Mouse (Mus musculus) MEL (cell line): Measurements from ENCODE around the gene 1700025F22Rik. TPM values are rescaled to one million over a fixed set of nuclear protein-coding genes. Genes with fewer than 3 reads are reported as not detected.

Source experiments
- DNase-seq: peaks from one replicate; pipeline ENCODE4 v3.0.0; 2011; ENCODE audit warnings: low read depth, low spot score
- H3K27ac ChIP-seq: 2 replicates; pipeline ENCODE4 v1.5.1; 2012; ENCODE audit warnings: low read depth, mild to moderate bottlenecking, control low read depth, low read length, moderate library complexity; ENCODE audit not compliant: control insufficient read depth
- H3K27me3 ChIP-seq, 2 experiments: fragments of 150-350 bp in 1 of 2; sonication (generic) in 1 of 2; 2 replicates each; pipeline ENCODE4 v1.6.1; 2012; ENCODE audit warnings: low read length in 2 of 2, mild to moderate bottlenecking in 2 of 2, improper control_type of control experiment in 1 of 2, moderate library complexity in 1 of 2; ENCODE audit not compliant: insufficient read depth in 2 of 2, control insufficient read depth in 1 of 2
- H3K36me3 ChIP-seq, 2 experiments: 2 replicates each; pipeline ENCODE4 v1.6.1; 2012 to 2014; ENCODE audit warnings: low read length in 2 of 2, improper control_type of control experiment in 1 of 2, inconsistent platforms in 1 of 2, mild to moderate bottlenecking in 1 of 2; ENCODE audit not compliant: insufficient read depth in 2 of 2, control insufficient read depth in 1 of 2
- H3K4me1 ChIP-seq, 2 experiments: fragments of 150-350 bp in 1 of 2; sonication (generic) in 1 of 2; 2 replicates each; pipeline ENCODE4 v1.6.1; 2012; ENCODE audit warnings: low read length in 2 of 2, improper control_type of control experiment in 1 of 2, mild to moderate bottlenecking in 1 of 2; ENCODE audit not compliant: insufficient read depth in 2 of 2, control insufficient read depth in 1 of 2
- H3K4me3 ChIP-seq, 2 experiments: fragments of 150-350 bp in 1 of 2; sonication (generic) in 1 of 2; 2 replicates each; pipeline ENCODE4 v1.5.1; 2012; ENCODE audit warnings: low read depth in 2 of 2, low read length in 2 of 2, mild to moderate bottlenecking in 2 of 2, moderate library complexity in 2 of 2, control low read depth in 1 of 2, improper control_type of control experiment in 1 of 2; ENCODE audit not compliant: control insufficient read depth in 1 of 2, insufficient read depth in 1 of 2
- H3K79me2 ChIP-seq: 2 replicates; pipeline ENCODE4 v1.6.1; 2012; ENCODE audit warnings: mild to moderate bottlenecking, low read length, moderate library complexity; ENCODE audit not compliant: control insufficient read depth, poor library complexity, insufficient read depth
- H3K9ac ChIP-seq: 2 replicates; pipeline ENCODE4 v1.6.1; 2012; ENCODE audit warnings: low read depth, mild to moderate bottlenecking, control low read depth, low read length, moderate library complexity; ENCODE audit not compliant: control insufficient read depth, poor library complexity, severe bottlenecking
- H3K9me3 ChIP-seq: fragments of 150-350 bp; sonication (generic); replicated peaks from 2 replicates; pipeline ENCODE4 v1.6.1; 2012; ENCODE audit warnings: mild to moderate bottlenecking, low read length, improper control_type of control experiment, moderate library complexity; ENCODE audit not compliant: insufficient read depth
- BHLHE40 ChIP-seq: IDR thresholded peaks from 2 replicates; pipeline ENCODE4 v1.6.1; 2012; ENCODE audit warnings: low read depth, mild to moderate bottlenecking, inconsistent platforms, low read length, improper control_type of control experiment, borderline replicate concordance
- CHD2 ChIP-seq: IDR thresholded peaks from 2 replicates; pipeline ENCODE4 v1.6.1; 2011; ENCODE audit warnings: low read length, improper control_type of control experiment
- CTCF ChIP-seq, 3 experiments: IDR thresholded peaks in 2 of 3; conservative IDR thresholded peaks in 1 of 3; 2 replicates each; pipeline ENCODE4 v1.5.1; 2011 to 2012; ENCODE audit warnings: low read length in 3 of 3, low read depth in 2 of 3, mild to moderate bottlenecking in 2 of 3, improper control_type of control experiment in 1 of 3, inconsistent platforms in 1 of 3, mixed read lengths in 1 of 3, moderate library complexity in 1 of 3; ENCODE audit not compliant: control insufficient read depth in 1 of 3, insufficient read depth in 1 of 3, poor library complexity in 1 of 3, severe bottlenecking in 1 of 3
- E2F4 ChIP-seq: IDR thresholded peaks from 2 replicates; pipeline ENCODE4 v1.6.1; 2011; ENCODE audit warnings: low read depth, low read length, improper control_type of control experiment, borderline replicate concordance
- EP300 ChIP-seq, 2 experiments: IDR thresholded peaks; 2 replicates each; pipeline ENCODE4 v1.6.1; 2011; ENCODE audit warnings: improper control_type of control experiment in 2 of 2, low read length in 2 of 2, low read depth in 1 of 2, mild to moderate bottlenecking in 1 of 2
- ETS1 ChIP-seq: IDR thresholded peaks from 2 replicates; pipeline ENCODE4 v1.6.1; 2012; ENCODE audit warnings: low read depth, mild to moderate bottlenecking, inconsistent platforms, low read length, improper control_type of control experiment, moderate library complexity
- GABPA ChIP-seq: IDR thresholded peaks from 2 replicates; pipeline ENCODE4 v1.6.1; 2012; ENCODE audit warnings: low read depth, mild to moderate bottlenecking, inconsistent platforms, low read length, improper control_type of control experiment, moderate library complexity
- KAT2A ChIP-seq: conservative IDR thresholded peaks from 2 replicates; pipeline ENCODE4 v1.6.1; 2012; ENCODE audit warnings: low read depth, low read length, improper control_type of control experiment, inconsistent platforms
- MAX ChIP-seq: IDR thresholded peaks from 2 replicates; pipeline ENCODE4 v1.6.1; 2011; ENCODE audit warnings: low read length, improper control_type of control experiment
- MEF2A ChIP-seq: IDR thresholded peaks from 2 replicates; pipeline ENCODE4 v1.6.1; 2014; ENCODE audit warnings: low read depth, mild to moderate bottlenecking, inconsistent platforms, low read length, improper control_type of control experiment; ENCODE audit not compliant: poor library complexity, insufficient replicate concordance, severe bottlenecking; ENCODE audit errors: extremely low read depth
- MYB ChIP-seq: IDR thresholded peaks from 2 replicates; pipeline ENCODE4 v1.6.1; 2011; ENCODE audit warnings: mild to moderate bottlenecking, low read depth, low read length, improper control_type of control experiment
- NELFE ChIP-seq: IDR thresholded peaks from 2 replicates; pipeline ENCODE4 v1.6.1; 2011; ENCODE audit warnings: low read depth, low read length, improper control_type of control experiment
- POLR2A ChIP-seq, 2 experiments: IDR thresholded peaks; 2 replicates each; pipeline ENCODE4 v1.6.1; 2011 to 2012; ENCODE audit warnings: low read length in 2 of 2, mild to moderate bottlenecking in 2 of 2, control low read depth in 1 of 2, improper control_type of control experiment in 1 of 2, low read depth in 1 of 2, moderate library complexity in 1 of 2; ENCODE audit not compliant: control insufficient read depth in 1 of 2, insufficient read depth in 1 of 2, poor library complexity in 1 of 2
- USF2 ChIP-seq, 2 experiments: IDR thresholded peaks; 2 replicates each; pipeline ENCODE4 v1.6.1; 2011 to 2012; ENCODE audit warnings: improper control_type of control experiment in 2 of 2, low read length in 2 of 2, borderline replicate concordance in 1 of 2, inconsistent platforms in 1 of 2, low read depth in 1 of 2, mild to moderate bottlenecking in 1 of 2; ENCODE audit not compliant: insufficient read depth in 1 of 2
- ZMIZ1 ChIP-seq: IDR thresholded peaks from 2 replicates; pipeline ENCODE4 v1.6.1; 2012; ENCODE audit warnings: low read depth, mild to moderate bottlenecking, inconsistent platforms, low read length, improper control_type of control experiment, moderate library complexity
- ZNF384 ChIP-seq: IDR thresholded peaks from 2 replicates; pipeline ENCODE4 v1.6.1; 2012; ENCODE audit warnings: low read depth, mild to moderate bottlenecking, inconsistent platforms, low read length, improper control_type of control experiment
- polyA plus RNA-seq, 2 experiments: library from polyadenylated mRNA; stranded (reverse) in 1 of 2; unstranded in 1 of 2; fragments of >175 nt in 1 of 2; fragments of >200 nt in 1 of 2; gene quantifications; 2 replicates each; pipeline versions ENCODE4 v1.2.1 to v1.2.4; 2012; ENCODE audit warnings: low replicate concordance in 2 of 2, low read depth in 1 of 2; ENCODE audit not compliant: insufficient read length in 2 of 2, insufficient read depth in 1 of 2, missing spikeins in 1 of 2
- total RNA-seq: library from RNA; depleted of rRNA; stranded (reverse); fragments of 300-350 nt; gene quantifications from 2 replicates; pipeline ENCODE4 v1.2.3, GENCODE M21; 2012

The 1700025F22Rik gene
- total and polyA plus RNA-seq, 3 experiments, result not detected

DNA sequence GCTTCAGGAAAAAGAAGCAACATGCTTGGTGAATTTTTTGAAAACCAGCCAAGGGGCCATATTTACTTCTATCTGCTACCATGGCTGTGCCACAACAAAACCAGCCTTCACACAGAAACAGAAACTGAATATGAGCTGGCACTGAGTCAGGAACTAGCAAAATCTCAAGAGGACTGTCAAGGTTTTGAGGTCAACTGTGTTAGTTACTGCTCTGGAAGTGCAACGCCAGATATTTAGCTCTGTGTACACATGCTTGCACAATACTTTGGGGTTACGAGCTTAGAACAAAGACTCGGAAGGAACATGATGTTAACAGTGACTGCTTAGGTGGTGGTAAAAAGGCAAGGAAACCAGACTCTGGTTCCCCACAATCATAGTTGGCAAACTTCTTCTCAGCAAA lies 57.4 kb downstream of the 1700025F22Rik start:
- no peaks in the 10 kb centered on the region for H3K9me3 ChIP-seq
- no peak overlapping the region for H3K9ac ChIP-seq
- no peak overlapping the region for H3K27ac ChIP-seq
- H3K4me3 ChIP-seq, result no peak overlapping the region
- no peaks in the 10 kb centered on the region for H3K4me1 ChIP-seq
- H3K79me2 ChIP-seq, result no peaks in the 10 kb centered on the region
- 0 out of 4 replicates have a peak, but pooled peaks cover 0 to 1% of the 10 kb centered on the region in 2 experiments for H3K27me3 ChIP-seq
- H3K36me3 ChIP-seq, result no peaks in the 10 kb centered on the region
- TF ChIP-seq GABPA (no peak), MEF2A (no peak), EP300 (IDR thresholded peaks at IDR 0.05; ENCODE audit: low read depth in 1 of 2, low read length in 2 of 2) (no peak), ZNF384 (no peak)
- DNase-seq, result no peak

DNA sequence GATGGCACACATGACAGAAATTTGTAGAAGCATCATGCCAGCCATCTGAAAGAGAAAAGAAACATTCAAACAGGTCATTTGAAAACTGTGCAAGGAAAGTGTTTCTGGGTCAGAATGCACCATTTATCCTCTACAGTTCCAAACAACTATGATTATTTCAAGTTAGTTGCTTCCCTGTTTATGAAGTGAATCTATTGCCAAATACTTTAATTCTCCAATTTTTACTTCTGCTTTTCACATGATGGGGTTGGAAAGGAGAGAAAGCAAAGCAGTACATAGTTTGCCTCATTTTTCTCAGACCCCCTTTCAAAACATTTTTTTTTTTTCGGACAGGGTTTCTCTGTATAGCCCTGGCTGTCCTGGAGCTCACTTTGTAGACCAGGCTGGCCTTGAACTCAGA lies 63.2 kb downstream of the 1700025F22Rik start:
- no peak overlapping the region for H3K27ac ChIP-seq
- no peak overlapping the region for H3K9ac ChIP-seq
- H3K4me3 ChIP-seq, result no peak overlapping the region
- no peaks in the 10 kb centered on the region for H3K79me2 ChIP-seq
- DNase-seq, result no peak
- no peaks in the 10 kb centered on the region for H3K4me1 ChIP-seq
- H3K9me3 ChIP-seq, result no peaks in the 10 kb centered on the region
- peaks cover 1% of the 10 kb centered on the region in 2 experiments; a peak in 2 of 4 replicates for H3K27me3 ChIP-seq
- no peaks in the 10 kb centered on the region for H3K36me3 ChIP-seq
- TF ChIP-seq MEF2A (no peak), CHD2 (no peak), NELFE (no peak), CTCF (IDR thresholded peaks at IDR 0.05 in 2 of 3, conservative IDR thresholded peaks at IDR 0.05 in 1 of 3; ENCODE audit: control insufficient read depth in 1 of 3, insufficient read depth in 1 of 3, low read depth in 2 of 3, low read length in 3 of 3, poor library complexity in 1 of 3, severe bottlenecking in 1 of 3) (no peak), BHLHE40 (no peak), MYB (no peak), POLR2A (IDR thresholded peaks at IDR 0.05; ENCODE audit: control insufficient read depth in 1 of 2, insufficient read depth in 1 of 2, low read depth in 1 of 2, low read length in 2 of 2, poor library complexity in 1 of 2) (no peak), ZNF384 (no peak), E2F4 (no peak), ZMIZ1 (no peak), MAX (no peak), KAT2A (no peak), USF2 (IDR thresholded peaks at IDR 0.05; ENCODE audit: borderline replicate concordance in 1 of 2, insufficient read depth in 1 of 2, low read depth in 1 of 2, low read length in 2 of 2) (no peak), GABPA (no peak), EP300 (IDR thresholded peaks at IDR 0.05; ENCODE audit: low read depth in 1 of 2, low read length in 2 of 2) (no peak), ETS1 (no peak)
- TF ChIP-seq, all 39 proteins: peak for 0
